Mouse (Mus musculus) kidney, adult 8-10 months (tissue): ENCODE measurements around the gene Terf2ip.

ENCODE experiments used
- DNase-seq, 2 experiments: peaks; one replicate each; pipeline ENCODE4 v3.0.0; 2022

Terf2ip gene

GRCm38 (mm10) chr8:112011816-112012242, 631 bp downstream of the Terf2ip start:
- DNase-seq = peak; percentile 38 to 41

DNA sequence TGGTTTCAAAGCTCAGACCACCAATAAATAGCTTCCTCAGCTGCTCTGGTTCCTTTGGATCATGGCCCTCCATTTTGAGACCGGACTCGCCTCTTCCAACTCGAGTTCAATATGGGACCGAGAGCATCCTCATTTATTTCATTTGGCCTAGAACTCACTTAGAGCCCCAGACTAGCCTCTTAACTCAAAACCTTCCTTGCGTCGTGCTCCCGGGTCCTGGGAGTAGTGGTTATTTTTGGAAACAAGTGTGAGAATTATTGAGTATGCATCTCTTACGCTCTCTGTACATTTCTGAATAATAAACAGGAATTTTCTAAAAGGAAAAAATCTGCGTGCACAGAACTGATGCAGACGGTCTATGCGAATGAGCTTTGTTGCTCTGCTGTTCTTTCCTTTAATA, 3.7 kb downstream of the Terf2ip start, which contains the start of gene Gm6793:
Gene Gm6793 (minus strand): TSS at position 101 of the 400 bp plus-strand sequence.
- no peak for DNase-seq

- no peak for DNase-seq
These were observed 18.3 kb downstream of the Terf2ip start for GRCm38 (mm10) chr8:112029455-112029854.

DNA sequence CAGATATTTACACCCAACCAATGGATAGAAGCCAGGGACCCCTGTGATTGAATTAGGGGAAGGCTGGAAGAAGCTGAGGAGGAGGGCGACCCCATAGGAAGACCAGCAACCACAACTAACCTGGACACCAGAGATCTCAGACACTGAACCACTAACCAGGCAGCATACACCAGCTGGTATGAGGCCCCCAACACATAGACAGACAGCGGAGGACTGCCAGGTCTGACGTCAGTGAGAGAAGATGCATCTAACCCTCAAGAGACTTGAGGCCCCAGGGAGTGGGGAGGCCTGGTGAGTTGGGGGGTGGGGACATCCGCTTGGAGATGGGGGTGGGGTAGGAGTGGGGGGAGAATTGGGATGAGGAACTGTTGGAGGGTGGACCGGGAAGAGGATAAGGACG, 19.5 kb downstream of the Terf2ip start:
- no peak for DNase-seq

DNA sequence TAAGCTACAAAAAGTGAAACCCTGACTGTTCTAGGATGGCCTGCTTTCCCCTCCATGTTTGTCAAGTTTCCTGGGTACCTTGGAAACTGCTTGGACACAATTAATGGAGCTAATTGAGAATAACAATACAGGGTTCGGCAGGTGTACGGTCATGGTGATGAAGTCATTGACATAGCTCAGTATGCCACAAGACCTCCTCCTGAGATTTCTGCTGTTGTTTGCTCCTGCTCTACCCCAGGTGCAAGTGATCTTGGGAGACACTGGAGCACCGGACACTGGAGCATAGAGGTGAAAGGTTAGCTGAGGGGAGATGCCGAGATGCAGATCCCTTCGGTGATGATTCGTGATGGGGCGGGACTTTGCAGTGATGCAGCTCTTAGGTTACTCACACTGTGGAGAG, 21.9 kb downstream of the Terf2ip start:
- DNase-seq = no peak

GRCm38 (mm10) chr8:112034603-112035002, 23.4 kb downstream of the Terf2ip start:
- peak; percentile 24 to 47 for DNase-seq

- no peak for DNase-seq
These were observed 26.3 kb downstream of the Terf2ip start for GRCm38 (mm10) chr8:112037521-112037920.

GRCm38 (mm10) chr8:112045182-112045581, 34.0 kb downstream of the Terf2ip start:
- no peak for DNase-seq

- peak; percentile 39 to 80 for DNase-seq
These were observed 34.7 kb downstream of the Terf2ip start for GRCm38 (mm10) chr8:112045896-112046295.

- DNase-seq = no peak
These were observed 37.1 kb downstream of the Terf2ip start for GRCm38 (mm10) chr8:112048293-112048692.

DNA sequence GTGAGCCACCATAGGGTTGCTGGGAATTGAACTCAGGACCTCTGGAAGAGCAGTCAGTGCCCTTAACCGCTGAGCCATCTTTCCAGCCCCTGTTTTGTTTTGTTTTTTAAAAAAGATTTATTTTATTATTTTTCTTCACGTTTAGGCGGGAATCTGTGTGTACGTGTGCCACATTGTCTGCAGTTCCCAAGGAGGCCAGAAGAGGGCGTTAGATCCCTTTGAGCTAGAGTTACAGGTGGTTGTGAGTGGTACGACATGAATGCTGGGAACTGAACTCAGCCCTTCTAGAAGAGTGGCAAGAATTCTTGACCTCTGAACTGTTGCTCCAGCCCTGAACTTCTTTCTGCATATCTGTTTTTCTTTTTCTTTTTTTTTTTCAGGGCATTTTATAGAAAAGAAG, 38.8 kb downstream of the Terf2ip start:
- DNase-seq = no peak

- DNase-seq = no peak
These were observed 40.3 kb downstream of the Terf2ip start for GRCm38 (mm10) chr8:112051537-112051936.

GRCm38 (mm10) chr8:112054456-112054855, 43.3 kb downstream of the Terf2ip start:
- DNase-seq = no peak

GRCm38 (mm10) chr8:112061372-112061771, 50.2 kb downstream of the Terf2ip start:
- DNase-seq = peak in 1 of 2 experiments; percentile 26
